Mouse (Mus musculus) intestine, embryonic 16.5 days (tissue): ENCODE data around the gene Olfr1555-ps1. TPM values are rescaled to one million over a fixed set of nuclear protein-coding genes. Genes with fewer than 3 reads are reported as not detected.

Experiments used
- polyA plus RNA-seq: library from polyadenylated mRNA; unstranded; fragments of >200 nt; fragmentation: Nextera tagmentation; extraction: Ambion mirVana; gene quantifications from 2 replicates; pipeline ENCODE4 v1.2.1, GENCODE M21; 2015

Olfr1555-ps1 gene
- polyA plus RNA-seq, 1 experiment from 2014 or later = not detected

Other genes starting within 250 kb of the Olfr1555-ps1 start
- gene Osbp, start 204.2 kb downstream of the Olfr1555-ps1 start, polyA plus RNA-seq = 3.3 and 3.8 TPM in 2 replicates
- gene Olfr1423, start 128.8 kb downstream of the Olfr1555-ps1 start, polyA plus RNA-seq = not detected in 2 replicates
- not detected in 2 replicates for gene Olfr1424, start 107.4 kb downstream of the Olfr1555-ps1 start, polyA plus RNA-seq
- not detected in 2 replicates for gene Olfr1425, start 92.4 kb downstream of the Olfr1555-ps1 start, polyA plus RNA-seq
- not detected in 2 replicates for gene Olfr1426, start 78.1 kb downstream of the Olfr1555-ps1 start, polyA plus RNA-seq
- not detected in 2 replicates for gene Olfr1427, start 66.8 kb downstream of the Olfr1555-ps1 start, polyA plus RNA-seq
- gene Olfr1428, start 54.2 kb downstream of the Olfr1555-ps1 start, polyA plus RNA-seq = not detected in 2 replicates
- gene Olfr76, start 46.9 kb downstream of the Olfr1555-ps1 start, polyA plus RNA-seq = not detected in 2 replicates
- gene Olfr1431, start 30.5 kb upstream of the Olfr1555-ps1 start, polyA plus RNA-seq = not detected in 2 replicates
- not detected in 2 replicates for gene Olfr1432, start 62.5 kb upstream of the Olfr1555-ps1 start, polyA plus RNA-seq
- not detected in 2 replicates for gene Olfr262, start 71.5 kb upstream of the Olfr1555-ps1 start, polyA plus RNA-seq
- gene Olfr235, start 90.9 kb upstream of the Olfr1555-ps1 start, polyA plus RNA-seq = not detected in 2 replicates
- not detected in 2 replicates for gene Olfr1434, start 109.7 kb upstream of the Olfr1555-ps1 start, polyA plus RNA-seq
- gene Olfr1436, start 129.0 kb upstream of the Olfr1555-ps1 start, polyA plus RNA-seq = not detected in 2 replicates
- gene Olfr1437, start 155.0 kb upstream of the Olfr1555-ps1 start, polyA plus RNA-seq = not detected in 2 replicates
- not detected in 2 replicates for gene Olfr1438-ps1, start 165.8 kb upstream of the Olfr1555-ps1 start, polyA plus RNA-seq
- not detected in 2 replicates for gene Olfr1440, start 217.2 kb upstream of the Olfr1555-ps1 start, polyA plus RNA-seq
- gene Olfr1441, start 247.3 kb upstream of the Olfr1555-ps1 start, polyA plus RNA-seq = not detected in 2 replicates